Mouse (Mus musculus) small intestine, adult 2 months (tissue): ENCODE results near the gene Ngdn. TPM values are rescaled to one million over a fixed set of nuclear protein-coding genes. Genes with fewer than 3 reads are reported as not detected.
"Not testable (repeated sequence)": the region's sequence is repeated elsewhere in the genome, so short reads cannot be mapped to it uniquely, and the experiment has no call there.

ENCODE experiments used
- H3K27ac ChIP-seq: fragments of 200-500 bp; 2 replicates; pipeline ENCODE4 v1.5.1; 2012; ENCODE audit warnings: low read depth, low read length, control low read depth, inconsistent platforms; ENCODE audit not compliant: insufficient read depth
- H3K27me3 ChIP-seq: fragments of 200-500 bp; 2 replicates; pipeline ENCODE4 v1.6.1; 2012; ENCODE audit warnings: mild to moderate bottlenecking, moderate library complexity, low read length, inconsistent platforms; ENCODE audit not compliant: control insufficient read depth, insufficient read depth
- H3K36me3 ChIP-seq: fragments of 200-500 bp; 2 replicates; pipeline ENCODE4 v1.6.1; 2012; ENCODE audit warnings: mild to moderate bottlenecking, low read length, control low read depth, inconsistent platforms; ENCODE audit not compliant: control insufficient read depth, insufficient read depth
- H3K4me1 ChIP-seq: fragments of 200-500 bp; 2 replicates; pipeline ENCODE4 v1.6.1; 2012; ENCODE audit warnings: low read length, inconsistent platforms, mixed read lengths; ENCODE audit not compliant: control insufficient read depth, insufficient read depth, insufficient read length
- H3K4me3 ChIP-seq: fragments of 200-500 bp; 2 replicates; pipeline ENCODE4 v1.5.1; 2012; ENCODE audit warnings: low read depth, mild to moderate bottlenecking, control low read depth, inconsistent platforms, low read length, moderate library complexity
- CTCF ChIP-seq: fragments of 200-500 bp; IDR thresholded peaks from 2 replicates; pipeline ENCODE4 v1.5.1; 2012; ENCODE audit warnings: low read depth, mild to moderate bottlenecking, control low read depth, inconsistent platforms, low read length, moderate library complexity, mixed read lengths; ENCODE audit not compliant: insufficient replicate concordance, insufficient read length; ENCODE audit errors: extremely low read depth
- POLR2A ChIP-seq: fragments of 200-500 bp; IDR thresholded peaks from 2 replicates; pipeline ENCODE4 v1.6.1; 2012; ENCODE audit warnings: low read depth, mild to moderate bottlenecking, control low read depth, inconsistent platforms, low read length, moderate library complexity
- WGBS: fragments of 180-500 bp; shearing (Covaris S2); methylation state at CpG from one replicate; pipeline ENCODE4 v1.1.7; 2018; 5-methylcytosine and 5-hydroxymethylcytosine counted together
- polyA plus RNA-seq: library from polyadenylated mRNA; depleted of rRNA; stranded (reverse); fragments of >200 nt; gene quantifications from 2 replicates; pipeline ENCODE4 v1.2.3, GENCODE M21; 2012

Gene Ngdn
- polyA plus RNA-seq, 1 experiment, result 8.4 TPM

DNA sequence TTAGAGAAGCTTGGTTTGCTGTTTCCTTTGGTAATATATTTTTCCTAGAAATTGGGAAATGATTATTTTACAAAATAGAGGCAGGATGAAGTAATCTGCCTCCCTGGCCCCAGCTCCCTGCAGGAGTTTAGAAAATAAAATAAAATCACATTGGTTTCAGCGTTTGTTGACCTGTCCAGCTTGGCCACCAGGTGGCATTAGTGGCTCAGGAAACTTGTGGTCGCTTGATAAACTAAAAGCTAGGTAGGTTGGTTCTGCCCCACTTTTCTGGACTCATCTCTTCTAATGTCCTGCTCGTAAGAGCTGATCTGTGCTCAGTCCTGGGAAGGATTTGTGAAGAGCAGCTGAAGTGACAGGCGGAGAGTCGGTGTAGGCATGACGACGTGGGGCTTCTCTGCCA lies 9.0 kb downstream of the Ngdn start:
- 68% methylated on average over 7 of the region's 7 CpGs for WGBS
- Histone ChIP-seq H3K36me3 (peaks cover 44% of the 10 kb centered on the region), H3K27ac (no peak overlapping the region), H3K4me1 (no peaks in the 10 kb centered on the region), H3K27me3 (no peaks in the 10 kb centered on the region), H3K4me3 (no peak overlapping the region)
- TF ChIP-seq POLR2A (no peak), CTCF (peak; percentile 65; the same call in 1 of the 2 replicates)

DNA sequence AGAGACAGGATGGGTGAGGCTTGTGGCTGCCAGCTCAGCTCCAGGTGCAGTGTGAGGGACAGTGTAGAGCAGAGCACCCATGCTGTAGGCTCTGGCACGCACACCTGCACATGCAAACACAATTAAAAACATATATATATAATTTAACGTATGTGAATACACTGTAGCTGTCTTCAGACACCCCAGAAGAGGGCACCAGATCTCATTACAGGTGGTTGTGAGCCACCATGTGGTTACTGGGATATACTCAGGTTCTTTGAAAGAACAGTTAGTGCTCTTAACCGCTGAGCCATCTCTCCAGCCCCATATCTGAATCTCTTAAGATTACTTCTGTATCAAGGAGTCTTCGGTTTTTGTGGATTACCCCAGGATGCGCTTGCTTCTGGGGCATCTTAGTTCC lies 10.3 kb downstream of the Ngdn start:
- Histone ChIP-seq H3K4me1 (no peaks in the 10 kb centered on the region), H3K27ac (no peak overlapping the region), H3K36me3 (peaks cover 40% of the 10 kb centered on the region), H3K4me3 (no peak overlapping the region), H3K27me3 (no peaks in the 10 kb centered on the region)
- TF ChIP-seq CTCF (no peak), POLR2A (no peak)
- WGBS, result 77% methylated on average over 5 of the region's 5 CpGs

DNA sequence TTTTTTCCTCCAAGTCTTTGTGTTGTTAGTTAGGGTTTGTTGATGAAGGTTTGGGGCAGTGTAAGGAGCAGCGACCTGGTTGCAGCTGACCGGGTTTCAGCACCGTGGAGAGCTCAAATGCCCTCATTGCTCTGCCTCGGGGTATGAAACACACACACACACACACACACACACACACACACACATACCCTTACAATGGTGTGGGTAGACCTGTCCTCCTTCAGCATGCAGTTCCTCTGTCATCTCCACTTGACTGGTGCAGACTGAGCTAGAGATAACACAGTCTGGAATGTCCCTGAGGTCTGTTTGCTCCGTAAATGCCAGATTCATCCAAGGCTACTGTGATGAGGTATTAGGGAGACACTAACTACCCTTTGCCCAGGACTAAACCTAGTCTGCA lies 12.0 kb downstream of the Ngdn start:
- Histone ChIP-seq H3K27me3 (no peaks in the 10 kb centered on the region), H3K4me1 (no peaks in the 10 kb centered on the region), H3K27ac (no peak overlapping the region), H3K36me3 (peaks cover 26% of the 10 kb centered on the region), H3K4me3 (no peak overlapping the region)
- WGBS, result 45% methylated on average over 5 of the region's 5 CpGs
- TF ChIP-seq POLR2A (no peak), CTCF (no peak)

DNA sequence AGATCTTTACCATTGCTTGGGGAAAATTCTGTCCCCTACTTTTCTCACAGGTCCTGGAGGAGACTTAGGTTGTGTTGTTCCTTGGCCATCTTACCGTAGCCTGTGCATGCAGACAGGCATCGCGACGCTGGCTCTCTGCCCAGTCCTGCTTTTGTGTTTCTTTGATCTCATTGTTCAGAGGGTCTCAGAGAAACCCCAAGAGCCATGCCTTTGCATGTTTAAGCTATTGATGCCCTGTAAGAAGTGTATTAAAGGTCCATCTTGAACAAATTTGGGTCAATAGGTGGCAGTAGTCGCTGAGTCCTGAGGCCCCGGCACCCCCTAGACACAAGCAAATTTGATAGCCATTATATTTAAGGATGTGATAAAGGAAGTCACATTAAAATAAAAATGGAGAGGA lies 12.4 kb downstream of the Ngdn start:
- H3K4me3 ChIP-seq, result no peak overlapping the region
- TF ChIP-seq CTCF (peak; percentile 7; the same call in 1 of the 2 replicates), POLR2A (no peak)
- no peak overlapping the region for H3K27ac ChIP-seq
- H3K4me1 ChIP-seq, result no peaks in the 10 kb centered on the region
- H3K36me3 ChIP-seq, result peaks cover 22% of the 10 kb centered on the region
- no peaks in the 10 kb centered on the region for H3K27me3 ChIP-seq
- WGBS, result 60% methylated on average over 6 of the region's 6 CpGs

DNA sequence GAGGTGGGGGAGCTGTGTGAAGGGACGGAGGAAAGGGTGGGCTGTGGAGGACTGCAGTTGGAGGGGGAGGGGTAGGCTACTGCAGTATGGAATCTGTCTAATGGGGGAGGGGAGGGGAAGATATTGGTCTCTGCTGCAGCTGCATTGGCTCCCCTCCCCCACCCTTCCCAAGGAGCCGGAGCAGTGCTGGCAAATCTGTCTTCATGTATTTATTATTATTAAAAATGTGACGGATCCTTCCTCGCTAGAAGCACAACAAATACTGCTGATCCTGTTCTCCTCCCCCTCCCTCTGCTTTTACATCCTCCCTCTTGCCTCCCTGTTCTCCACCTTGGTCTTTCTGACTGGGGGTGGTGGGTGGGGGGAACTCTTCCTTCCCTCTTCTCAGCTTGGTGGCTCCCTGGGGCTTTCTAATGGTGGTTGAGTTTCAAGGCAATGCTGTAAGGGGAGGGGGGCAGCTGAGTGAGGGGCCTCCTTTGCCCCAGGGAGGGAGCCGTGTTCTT lies 13.1 kb downstream of the Ngdn start:
- no peaks in the 10 kb centered on the region for H3K4me1 ChIP-seq
- H3K27me3 ChIP-seq, result no peaks in the 10 kb centered on the region
- WGBS, result 63% methylated on average over 5 of the region's 5 CpGs
- TF ChIP-seq CTCF, result no peak
- TF ChIP-seq POLR2A, result no peak
- peaks cover 17% of the 10 kb centered on the region for H3K36me3 ChIP-seq
- H3K27ac ChIP-seq, result no peak overlapping the region
- no peak overlapping the region for H3K4me3 ChIP-seq

DNA sequence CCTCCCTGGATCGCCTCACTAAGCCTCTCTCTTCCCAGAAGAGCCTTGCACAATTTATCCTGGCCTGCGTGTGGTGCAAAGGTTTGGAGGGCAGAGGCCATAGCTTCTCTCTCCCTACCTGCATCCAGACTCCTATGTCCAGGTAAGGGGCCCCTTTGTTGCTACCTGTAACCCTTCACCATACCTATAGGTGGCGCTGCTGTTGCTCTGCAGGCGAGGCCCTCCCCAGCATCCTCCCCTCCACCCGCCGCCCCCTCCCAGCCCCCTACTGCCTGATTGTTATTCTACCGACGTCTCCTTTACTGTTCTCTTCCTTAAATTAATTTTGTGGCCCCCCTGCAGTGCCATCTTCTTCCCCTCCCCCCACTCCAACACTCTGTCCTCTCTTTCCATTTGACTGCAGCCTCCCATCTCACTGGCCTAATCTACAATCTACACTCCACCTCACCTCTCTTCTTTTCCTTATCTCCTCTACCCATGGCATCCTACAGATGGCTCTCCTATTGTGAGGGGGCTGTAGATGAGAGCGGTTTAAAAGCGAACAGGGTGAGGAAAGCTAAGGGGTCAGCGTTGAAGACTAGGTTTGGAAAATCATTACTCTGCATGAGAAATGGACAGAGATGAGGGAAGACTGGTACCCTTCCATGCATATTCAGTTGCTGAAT lies 13.9 kb downstream of the Ngdn start:
- Histone ChIP-seq H3K4me1 (no peaks in the 10 kb centered on the region), H3K27me3 (no peaks in the 10 kb centered on the region), H3K36me3 (peaks cover 12% of the 10 kb centered on the region), H3K27ac (no peak overlapping the region), H3K4me3 (no peak overlapping the region)
- TF ChIP-seq POLR2A (no peak), CTCF (peak; percentile 52; the same call in 1 of the 2 replicates)
- 24% methylated on average over 11 of the region's 11 CpGs for WGBS

DNA sequence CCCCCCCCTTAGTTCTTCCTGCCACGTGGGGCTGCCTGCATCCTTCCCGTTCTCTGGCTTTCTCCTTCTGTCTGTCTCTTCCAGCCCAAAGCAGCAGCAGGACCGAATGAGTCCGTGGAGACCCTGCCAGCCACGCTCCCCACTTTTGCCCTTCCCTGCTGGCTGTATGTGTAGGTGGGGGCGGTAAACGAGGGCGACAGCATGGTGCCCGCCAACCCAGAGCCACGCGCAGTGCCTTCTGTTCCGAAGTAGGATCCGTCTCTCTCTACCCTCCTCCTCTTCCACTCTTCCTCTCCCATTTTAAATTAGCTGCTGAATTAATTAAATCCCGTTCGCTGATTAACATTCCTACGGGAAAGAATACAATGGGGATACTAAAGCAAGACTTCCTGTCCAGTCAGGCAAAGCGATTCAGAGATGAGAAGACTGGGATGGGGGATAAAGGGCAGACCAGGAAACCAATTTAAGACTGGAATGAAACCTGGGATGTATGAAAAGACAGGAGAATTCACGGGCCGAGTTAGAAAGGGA lies 17.5 kb downstream of the Ngdn start:
- no peaks in the 10 kb centered on the region for H3K27me3 ChIP-seq
- no peaks in the 10 kb centered on the region for H3K36me3 ChIP-seq
- 72% methylated on average over 19 of the region's 19 CpGs for WGBS
- H3K27ac ChIP-seq, result no peak overlapping the region
- TF ChIP-seq POLR2A (no peak), CTCF (no peak)
- H3K4me3 ChIP-seq, result no peak overlapping the region
- H3K4me1 ChIP-seq, result no peaks in the 10 kb centered on the region

DNA sequence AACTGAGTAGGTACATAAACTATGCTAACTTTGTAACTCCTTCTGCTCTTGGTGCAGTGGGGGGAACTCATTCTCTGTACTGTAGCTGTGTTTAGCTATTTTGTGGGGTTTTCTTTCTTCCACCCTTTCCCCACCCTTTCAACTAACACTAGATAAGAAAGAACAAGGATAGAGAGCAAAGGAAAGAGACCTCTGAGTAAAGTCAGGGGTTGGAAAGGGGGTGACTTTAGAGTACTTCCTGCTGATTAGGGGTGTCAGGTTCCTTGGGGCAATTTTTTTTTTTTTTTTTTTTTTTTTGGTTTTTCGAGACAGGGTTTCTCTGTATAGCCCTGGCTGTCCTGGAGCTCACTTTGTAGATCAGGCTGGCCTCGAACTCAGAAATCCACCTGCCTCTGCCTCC lies 28.4 kb downstream of the Ngdn start:
- H3K36me3 ChIP-seq, H3K4me3 ChIP-seq, H3K27me3 ChIP-seq, H3K4me1 ChIP-seq, H3K27ac ChIP-seq: not testable (repeated sequence)
- 59% methylated on average over 2 of the region's 2 CpGs for WGBS
